Mouse (Mus musculus): ENCODE data around the gene Rptor. TPM values are rescaled to one million over a fixed set of nuclear protein-coding genes. Genes with fewer than 3 reads are reported as not detected.

Gene Rptor
- total and polyA plus RNA-seq, 3 experiments: 19.7 to 32.4 (median 32.1) TPM

- no peaks in the 10 kb centered on the region for H3K79me2 ChIP-seq (replicated peaks; ENCODE audit: control insufficient read depth, insufficient read depth, low read length)
- no peaks in the 10 kb centered on the region for H3K36me3 ChIP-seq (ENCODE audit: control insufficient read depth, insufficient read depth, low read length)
- no peak overlapping the region for H3K9ac ChIP-seq (ENCODE audit: low read depth, low read length)
- TF ChIP-seq CTCF (IDR thresholded peaks at IDR 0.05) (no peak), POLR2A (IDR thresholded peaks at IDR 0.05; ENCODE audit: insufficient read depth, low read depth, low read length) (no peak), EP300 (IDR thresholded peaks at IDR 0.05; ENCODE audit: insufficient read depth, low read depth, low read length) (no peak)
- H3K4me3 ChIP-seq: no peak overlapping the region
- no peak for DNase-seq
- H3K4me1 ChIP-seq (ENCODE audit: control insufficient read depth, insufficient read depth, low read length): peaks cover 7% of the 10 kb centered on the region
- intact Hi-C loops (cut with DNase I): no loop called here
- H3K27ac ChIP-seq: no peak overlapping the region
- WGBS: 6% methylated on average over 3 of the region's 3 CpGs
- no peaks in the 10 kb centered on the region for H3K27me3 ChIP-seq (ENCODE audit: control insufficient read depth, insufficient read depth, low read length)
Measured at GRCm38 (mm10) chr11:119817362-119817837, 214.7 kb downstream of the Rptor start.

GRCm38 (mm10) chr11:119817898-119818297, 215.2 kb downstream of the Rptor start:
- H3K4me3 ChIP-seq: no peak overlapping the region
- WGBS: 73% methylated on average over 3 of the region's 3 CpGs
- no peak for DNase-seq
- no peak overlapping the region for H3K9ac ChIP-seq (ENCODE audit: low read depth, low read length)
- intact Hi-C loops (cut with DNase I): no loop called here
- H3K79me2 ChIP-seq (replicated peaks; ENCODE audit: control insufficient read depth, insufficient read depth, low read length): no peaks in the 10 kb centered on the region
- TF ChIP-seq POLR2A (IDR thresholded peaks at IDR 0.05; ENCODE audit: insufficient read depth, low read depth, low read length) (no peak), CTCF (IDR thresholded peaks at IDR 0.05) (no peak), EP300 (IDR thresholded peaks at IDR 0.05; ENCODE audit: insufficient read depth, low read depth, low read length) (no peak)
- H3K36me3 ChIP-seq (ENCODE audit: control insufficient read depth, insufficient read depth, low read length): no peaks in the 10 kb centered on the region
- H3K27ac ChIP-seq: no peak overlapping the region
- peaks cover 7% of the 10 kb centered on the region for H3K4me1 ChIP-seq (ENCODE audit: control insufficient read depth, insufficient read depth, low read length)
- H3K27me3 ChIP-seq (ENCODE audit: control insufficient read depth, insufficient read depth, low read length): no peaks in the 10 kb centered on the region

GRCm38 (mm10) chr11:119821514-119821913, 218.8 kb downstream of the Rptor start:
- TF ChIP-seq CTCF (IDR thresholded peaks at IDR 0.05): no peak
- TF ChIP-seq POLR2A (IDR thresholded peaks at IDR 0.05; ENCODE audit: insufficient read depth, low read depth, low read length): no peak
- no peak for TF ChIP-seq EP300 (IDR thresholded peaks at IDR 0.05; ENCODE audit: insufficient read depth, low read depth, low read length)
- 84% methylated on average over 9 of the region's 9 CpGs for WGBS
- H3K27ac ChIP-seq: no peak overlapping the region

GRCm38 (mm10) chr11:119824072-119824649, 221.5 kb downstream of the Rptor start:
- no peaks in the 10 kb centered on the region for H3K36me3 ChIP-seq (ENCODE audit: control insufficient read depth, insufficient read depth, low read length)
- 80% methylated on average over 6 of the region's 6 CpGs for WGBS
- no peak overlapping the region for H3K4me3 ChIP-seq
- no peaks in the 10 kb centered on the region for H3K27me3 ChIP-seq (ENCODE audit: control insufficient read depth, insufficient read depth, low read length)
- peaks cover 4% of the 10 kb centered on the region; the same call in 1 of the 2 replicates for H3K4me1 ChIP-seq (ENCODE audit: control insufficient read depth, insufficient read depth, low read length)
- intact Hi-C loops (cut with DNase I): no loop called here
- H3K79me2 ChIP-seq (replicated peaks; ENCODE audit: control insufficient read depth, insufficient read depth, low read length): no peaks in the 10 kb centered on the region
- no peak for TF ChIP-seq EP300 (IDR thresholded peaks at IDR 0.05; ENCODE audit: insufficient read depth, low read depth, low read length)
- no peak for TF ChIP-seq CTCF (IDR thresholded peaks at IDR 0.05)
- no peak for TF ChIP-seq POLR2A (IDR thresholded peaks at IDR 0.05; ENCODE audit: insufficient read depth, low read depth, low read length)
- no peak overlapping the region for H3K9ac ChIP-seq (ENCODE audit: low read depth, low read length)
- no peak overlapping the region for H3K27ac ChIP-seq
- DNase-seq: no peak

More at GRCm38 (mm10) chr11:119821514-119821913, 218.8 kb downstream of the Rptor start:
- H3K27me3 ChIP-seq (ENCODE audit: control insufficient read depth, insufficient read depth, low read length): no peaks in the 10 kb centered on the region
- intact Hi-C loops (cut with DNase I): no loop called here
- no peaks in the 10 kb centered on the region for H3K36me3 ChIP-seq (ENCODE audit: control insufficient read depth, insufficient read depth, low read length)
- DNase-seq: no peak
- no peak overlapping the region for H3K4me3 ChIP-seq
- peaks cover 11% of the 10 kb centered on the region for H3K4me1 ChIP-seq (ENCODE audit: control insufficient read depth, insufficient read depth, low read length)
- H3K79me2 ChIP-seq (replicated peaks; ENCODE audit: control insufficient read depth, insufficient read depth, low read length): no peaks in the 10 kb centered on the region
- no peak overlapping the region for H3K9ac ChIP-seq (ENCODE audit: low read depth, low read length)

- Histone ChIP-seq H3K79me2 (replicated peaks; ENCODE audit: control insufficient read depth, insufficient read depth, low read length) (no peaks in the 10 kb centered on the region), H3K27ac (no peak overlapping the region), H3K4me1 (ENCODE audit: control insufficient read depth, insufficient read depth, low read length) (peaks cover 4% of the 10 kb centered on the region; the same call in 1 of the 2 replicates), H3K36me3 (ENCODE audit: control insufficient read depth, insufficient read depth, low read length) (no peaks in the 10 kb centered on the region), H3K9ac (ENCODE audit: low read depth, low read length) (no peak overlapping the region), H3K27me3 (ENCODE audit: control insufficient read depth, insufficient read depth, low read length) (no peaks in the 10 kb centered on the region), H3K4me3 (no peak overlapping the region)
- TF ChIP-seq CTCF (IDR thresholded peaks at IDR 0.05) (no peak), POLR2A (IDR thresholded peaks at IDR 0.05; ENCODE audit: insufficient read depth, low read depth, low read length) (no peak), EP300 (IDR thresholded peaks at IDR 0.05; ENCODE audit: insufficient read depth, low read depth, low read length) (no peak)
- no peak for DNase-seq
- WGBS: 71% methylated on average over 6 of the region's 6 CpGs
- intact Hi-C loops (cut with DNase I): no loop called here
Measured at GRCm38 (mm10) chr11:119825783-119826182, 223.1 kb downstream of the Rptor start.

DNA sequence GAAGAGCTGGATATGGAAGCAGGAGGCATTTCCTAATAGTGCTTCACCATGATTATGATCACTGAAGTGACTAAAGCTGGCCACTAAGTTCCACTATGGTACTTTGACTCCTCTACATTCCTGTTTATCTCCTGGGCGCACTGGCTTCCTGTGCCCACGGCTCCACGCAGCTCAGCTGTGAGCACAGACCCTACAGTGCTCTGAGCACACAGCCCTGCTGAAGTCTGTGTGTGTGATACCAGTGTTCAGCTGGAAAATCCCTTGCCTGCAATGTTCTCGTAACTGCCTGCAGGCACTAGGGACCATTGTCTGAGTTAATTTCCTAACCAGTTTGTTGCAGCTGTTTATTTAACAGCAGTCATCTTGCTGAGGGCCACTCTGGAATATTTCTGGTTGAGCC, 223.5 kb downstream of the Rptor start:
- no peak for DNase-seq
- Histone ChIP-seq H3K4me3 (no peak overlapping the region), H3K27me3 (ENCODE audit: control insufficient read depth, insufficient read depth, low read length) (no peaks in the 10 kb centered on the region), H3K27ac (no peak overlapping the region), H3K36me3 (ENCODE audit: control insufficient read depth, insufficient read depth, low read length) (no peaks in the 10 kb centered on the region), H3K9ac (ENCODE audit: low read depth, low read length) (no peak overlapping the region), H3K79me2 (replicated peaks; ENCODE audit: control insufficient read depth, insufficient read depth, low read length) (no peaks in the 10 kb centered on the region), H3K4me1 (ENCODE audit: control insufficient read depth, insufficient read depth, low read length) (peaks cover 4% of the 10 kb centered on the region; the same call in 1 of the 2 replicates)
- WGBS: 76% methylated on average over 4 of the region's 4 CpGs
- intact Hi-C loops (cut with DNase I): no loop called here
- TF ChIP-seq EP300 (IDR thresholded peaks at IDR 0.05; ENCODE audit: insufficient read depth, low read depth, low read length): no peak
- TF ChIP-seq CTCF (IDR thresholded peaks at IDR 0.05): no peak
- no peak for TF ChIP-seq POLR2A (IDR thresholded peaks at IDR 0.05; ENCODE audit: insufficient read depth, low read depth, low read length)

All from heart, adult 2 months (tissue).